Mouse (Mus musculus): ENCODE results near the gene Nudcd3.
A peak's percentile ranks its signal among the peaks of the same experiment; 100 is the strongest.

The Nudcd3 gene

DNA sequence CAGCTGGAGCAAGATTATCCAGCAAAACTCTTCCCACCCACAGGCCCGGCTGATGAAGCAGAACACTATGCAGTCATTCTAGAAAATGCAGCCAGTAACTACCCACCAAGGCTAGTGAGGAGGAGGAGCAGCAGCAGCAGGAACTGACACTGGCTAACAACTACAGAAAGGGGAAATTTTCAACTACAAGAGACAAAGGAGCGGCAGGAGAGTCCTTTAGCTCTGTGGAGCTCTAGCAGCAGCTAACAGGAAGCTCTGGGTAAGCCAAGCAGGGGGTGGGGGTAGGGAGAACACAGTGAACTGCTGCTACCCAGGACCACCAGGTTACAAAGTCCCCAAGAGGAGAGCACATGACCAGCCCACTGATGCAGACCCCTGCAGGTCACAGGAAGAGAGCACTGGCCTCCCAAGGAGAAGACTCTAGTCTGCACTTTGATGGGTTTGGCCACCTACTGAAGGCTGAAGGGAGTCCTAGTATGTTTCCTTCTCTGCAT, 21.5 kb downstream of the Nudcd3 start:
- peak in 1 of 2 experiments; percentile 20 for DNase-seq (ENCODE audit: low read depth in 2 of 2, low spot score in 2 of 2)

DNA sequence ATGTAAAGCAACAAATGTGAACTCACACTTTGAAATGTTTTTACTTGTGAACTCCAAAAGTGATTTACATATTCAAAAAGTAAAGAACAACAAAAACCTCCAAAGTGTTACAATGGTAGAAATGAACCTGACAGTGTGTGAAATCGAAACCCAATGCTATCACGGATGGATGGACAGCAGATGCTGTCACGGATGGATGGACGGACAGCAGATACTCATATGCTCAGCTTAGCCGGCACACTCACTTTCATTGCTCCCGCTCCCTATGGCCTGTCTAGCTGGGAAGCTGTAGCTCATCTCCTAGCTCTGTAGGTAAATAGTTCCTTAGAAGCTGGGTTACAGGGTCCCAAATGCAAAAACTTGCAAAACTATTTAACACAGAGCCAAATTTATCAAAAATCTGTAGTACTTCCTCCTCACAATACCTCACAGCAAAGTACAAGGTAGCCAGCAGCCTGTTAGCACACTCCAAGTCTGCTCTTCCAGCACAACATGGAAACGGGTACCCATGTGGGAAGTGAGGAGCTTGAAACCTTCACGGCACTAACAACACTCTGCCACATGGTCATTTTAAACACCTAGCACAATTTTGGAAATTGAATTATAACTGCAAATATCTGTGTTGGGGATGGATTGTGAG, 22.3 kb downstream of the Nudcd3 start:
- no peak for DNase-seq (ENCODE audit: low read depth in 2 of 2, low spot score in 2 of 2)

DNA sequence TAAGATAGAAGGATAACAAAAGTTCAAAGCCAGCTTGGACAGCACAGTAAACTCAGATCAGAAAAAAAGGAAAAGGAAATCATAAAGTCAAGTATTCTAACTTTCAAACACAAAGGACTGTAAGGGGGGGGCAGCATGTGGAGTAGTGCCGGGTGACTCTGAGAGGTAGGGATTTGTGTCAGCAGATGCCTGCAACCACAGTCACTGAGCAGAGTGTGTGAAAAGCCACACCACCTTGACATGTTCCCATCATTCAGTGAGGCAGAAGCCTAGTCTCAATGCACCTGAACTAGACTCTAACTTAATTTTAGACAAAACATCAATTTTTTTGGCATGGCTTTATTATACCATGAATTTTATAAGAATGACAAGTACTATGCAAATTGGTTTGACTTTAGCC, 24.7 kb downstream of the Nudcd3 start:
- DNase-seq (ENCODE audit: low read depth in 2 of 2, low spot score in 2 of 2), result no peak

DNA sequence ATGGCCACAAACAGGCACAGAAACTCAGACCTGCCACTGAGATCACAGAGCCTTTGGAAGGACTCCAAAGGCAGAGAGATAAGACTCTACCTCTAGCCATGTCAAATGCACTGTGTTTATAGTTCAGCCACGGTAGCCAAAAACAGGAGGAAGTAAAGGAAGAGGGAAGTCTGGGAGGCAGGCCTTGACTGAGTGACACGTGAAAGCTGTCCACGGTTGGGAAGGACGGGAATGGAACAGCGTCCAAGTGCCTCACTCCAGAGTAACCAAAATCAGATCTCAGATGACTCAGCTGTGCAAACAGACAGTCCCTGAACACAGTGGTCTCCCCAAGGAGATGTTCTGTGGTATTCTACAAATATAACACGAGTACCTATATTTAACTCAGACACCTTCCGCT, 25.5 kb downstream of the Nudcd3 start:
- DNase-seq (ENCODE audit: low read depth in 2 of 2, low spot score in 2 of 2), result no peak

DNA sequence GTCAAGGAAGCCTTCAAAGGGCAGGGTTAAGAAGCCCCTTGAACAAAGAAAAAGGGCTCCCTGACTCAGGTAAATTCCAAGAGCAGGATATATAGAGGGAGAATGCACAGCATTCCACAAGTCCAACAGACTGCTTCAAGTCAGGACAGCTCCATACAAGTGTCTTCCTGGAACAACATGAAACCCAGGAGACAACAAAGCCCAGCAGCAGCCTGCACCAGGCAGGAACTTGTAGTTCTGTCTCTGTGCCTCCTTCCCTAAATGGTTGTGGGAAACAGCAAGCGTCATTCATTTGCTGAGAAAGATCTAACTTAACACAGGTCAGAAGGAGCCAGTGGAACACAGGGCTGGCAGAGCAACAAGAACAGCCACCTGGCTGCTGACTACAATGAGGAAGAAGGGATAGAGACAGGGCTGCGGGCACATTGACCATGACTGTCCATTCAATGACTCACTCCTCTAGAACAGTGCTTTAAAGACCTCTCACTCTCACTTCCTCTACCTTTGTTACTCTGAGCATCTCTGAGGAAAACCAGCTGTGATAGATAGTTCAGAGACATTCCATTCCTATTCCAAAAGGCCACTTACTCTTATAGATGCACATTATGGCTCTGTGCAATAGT, 31.1 kb downstream of the Nudcd3 start:
- no peak for DNase-seq (ENCODE audit: low read depth in 2 of 2, low spot score in 2 of 2)

DNA sequence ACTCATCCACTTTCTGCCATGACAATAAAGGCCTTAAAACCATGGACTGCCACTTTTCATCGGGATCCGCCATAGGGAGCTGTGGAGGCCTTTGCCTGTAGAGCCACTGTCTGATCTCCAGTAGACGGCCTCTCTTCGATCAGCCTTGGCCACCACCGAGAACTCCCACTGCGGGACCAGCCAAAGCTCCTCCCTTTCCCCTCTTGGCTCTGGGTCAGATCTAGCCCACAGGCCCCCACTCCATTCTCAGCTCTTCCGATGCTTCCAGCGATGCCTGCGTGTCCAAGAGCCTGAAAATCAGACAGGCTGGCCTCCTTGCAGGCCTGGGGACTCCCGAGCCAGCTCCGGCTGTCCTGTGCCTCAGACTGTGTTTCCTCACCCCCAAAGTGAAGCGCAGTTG, 33.9 kb downstream of the Nudcd3 start:
- DNase-seq (ENCODE audit: low read depth in 2 of 2, low spot score in 2 of 2), result no peak

DNA sequence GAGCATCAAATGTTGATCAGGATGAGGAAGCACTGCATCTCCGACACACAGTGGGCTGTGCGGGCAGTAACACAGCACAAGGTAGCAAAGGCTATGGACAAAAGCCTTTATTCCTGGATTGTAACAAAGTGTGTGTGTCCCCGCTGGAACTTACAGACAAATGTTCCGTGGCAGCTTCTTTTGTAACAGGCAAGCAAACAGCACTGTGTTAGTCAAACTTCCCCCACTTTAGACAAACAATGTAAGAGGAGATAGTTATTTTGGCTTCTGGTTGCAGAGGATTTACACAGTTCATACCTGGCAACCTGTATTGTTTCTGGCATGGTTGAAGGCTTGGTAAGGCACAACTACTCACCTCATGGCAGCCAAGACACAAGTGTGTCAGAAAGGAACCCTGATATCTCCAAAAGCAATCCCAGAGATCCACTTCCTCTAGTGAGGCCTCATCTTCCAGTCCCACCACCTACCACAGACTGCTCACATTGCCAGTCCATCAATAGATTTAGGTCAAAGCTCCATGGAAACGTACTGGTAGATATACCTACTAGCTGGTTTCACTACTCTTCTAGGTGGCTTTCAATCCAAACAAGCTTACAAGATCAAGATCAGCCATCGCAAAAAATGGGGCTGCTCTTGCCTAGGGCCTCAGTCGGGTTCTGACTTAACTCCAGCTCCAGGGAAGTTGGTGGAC, 34.7 kb downstream of the Nudcd3 start:
- no peak for DNase-seq (ENCODE audit: low read depth in 2 of 2, low spot score in 2 of 2)

DNA sequence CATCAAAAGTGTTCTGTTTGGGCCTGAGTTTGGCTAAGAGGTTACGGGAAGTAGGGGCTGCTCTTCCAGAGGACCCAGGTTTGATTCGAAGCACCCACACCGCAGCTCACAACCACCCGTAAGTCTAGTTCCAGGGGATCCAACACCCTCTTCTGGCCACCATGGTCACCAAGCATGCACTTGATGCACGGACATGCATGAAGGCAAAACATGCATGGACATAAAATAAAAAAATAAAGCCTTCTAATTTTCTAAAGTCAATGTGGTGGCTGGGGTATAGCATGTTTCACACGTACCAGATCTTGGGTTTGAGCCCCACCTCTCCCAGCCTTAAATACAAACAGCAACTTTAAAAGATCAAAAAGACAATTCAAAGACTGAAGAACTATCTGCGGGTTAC, 35.4 kb downstream of the Nudcd3 start:
- no peak for DNase-seq (ENCODE audit: low read depth in 2 of 2, low spot score in 2 of 2)

DNA sequence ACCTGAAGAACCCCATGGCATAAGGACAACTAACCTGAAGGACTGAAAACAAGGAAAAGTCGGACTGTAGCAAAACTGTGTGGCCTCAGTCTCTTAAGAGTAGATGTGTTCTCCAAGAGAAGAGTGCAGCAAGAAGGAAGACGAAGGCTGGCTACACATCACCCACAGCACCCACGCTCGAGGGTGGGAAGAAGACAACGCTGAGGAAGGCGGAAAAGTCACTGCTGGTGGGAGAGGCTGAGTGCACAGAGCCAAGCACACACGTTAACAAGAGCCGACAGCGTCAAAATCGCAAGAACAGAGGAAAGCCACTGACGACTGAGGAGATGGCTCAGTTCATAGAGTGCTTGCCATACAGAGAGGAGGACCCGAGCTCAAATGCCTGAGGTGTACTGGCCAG, 36.5 kb downstream of the Nudcd3 start:
- DNase-seq (ENCODE audit: low read depth in 2 of 2, low spot score in 2 of 2), result no peak

DNA sequence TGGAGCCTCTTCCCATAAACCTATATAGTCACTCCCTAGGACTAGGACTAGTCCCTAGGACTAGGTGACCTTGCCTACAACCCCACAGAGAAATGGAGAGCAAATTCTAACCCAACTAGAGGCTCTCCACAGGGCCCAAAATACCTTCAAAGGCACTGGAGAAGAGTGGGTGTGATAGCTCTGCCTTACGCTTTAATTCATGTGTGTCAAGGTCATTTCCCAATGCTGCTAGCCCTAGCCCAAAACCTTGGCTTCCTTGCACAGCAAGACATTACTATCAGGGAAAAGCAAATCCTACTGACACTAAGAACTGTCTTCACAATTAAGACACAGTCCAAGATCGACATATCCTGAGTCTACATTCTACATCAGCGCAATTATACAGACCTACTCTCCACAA, 37.2 kb downstream of the Nudcd3 start:
- DNase-seq (ENCODE audit: low read depth in 2 of 2, low spot score in 2 of 2), result no peak

DNA sequence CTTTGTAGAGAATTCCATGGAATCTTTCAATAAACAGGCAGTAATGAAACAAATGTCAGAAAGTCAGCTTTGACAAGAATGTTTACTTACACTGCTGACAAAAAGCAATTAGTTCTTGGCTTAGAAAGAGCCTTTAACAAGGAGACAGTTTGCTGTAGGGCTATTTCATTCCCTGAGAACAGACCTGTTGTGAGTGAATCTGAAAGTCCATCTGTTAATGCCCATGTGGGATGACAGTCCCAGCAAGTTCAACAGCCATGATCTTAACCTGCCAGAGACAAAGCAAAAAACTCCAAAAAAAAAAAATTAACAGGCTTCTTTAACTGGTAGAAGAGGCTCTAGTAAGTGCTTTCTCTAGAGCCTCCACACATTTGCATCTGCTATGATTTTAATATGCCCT, 38.7 kb downstream of the Nudcd3 start:
- DNase-seq (ENCODE audit: low read depth in 2 of 2, low spot score in 2 of 2), result no peak

DNA sequence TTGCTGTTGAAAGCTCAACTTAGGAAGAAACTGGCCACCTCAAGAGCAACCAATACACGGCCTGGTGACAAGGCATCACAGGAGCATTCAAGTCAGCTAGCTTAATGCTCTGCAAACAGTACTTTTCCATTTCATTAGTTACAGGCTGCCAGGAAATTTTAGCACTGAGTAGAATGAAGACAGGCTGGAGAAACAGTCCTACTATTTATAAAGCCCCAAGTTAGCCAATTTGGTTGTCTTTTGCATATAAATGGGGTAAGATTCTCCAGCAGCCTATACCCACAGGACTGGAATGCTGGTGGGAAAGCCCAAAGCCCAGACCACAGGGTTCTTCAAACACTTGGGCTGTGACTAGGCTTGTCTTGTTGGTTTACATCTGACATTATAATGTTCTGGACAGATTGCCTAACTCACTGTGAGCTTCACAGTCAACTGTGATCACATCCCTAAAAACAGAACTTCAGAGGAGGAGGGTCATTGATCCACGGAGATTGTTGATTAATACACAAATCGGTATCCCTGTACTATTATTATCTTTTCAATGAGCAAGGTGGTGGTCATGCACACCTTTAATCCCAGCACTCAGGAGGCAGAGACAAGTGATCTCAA, 39.4 kb downstream of the Nudcd3 start:
- no peak for DNase-seq (ENCODE audit: low read depth in 2 of 2, low spot score in 2 of 2)

DNA sequence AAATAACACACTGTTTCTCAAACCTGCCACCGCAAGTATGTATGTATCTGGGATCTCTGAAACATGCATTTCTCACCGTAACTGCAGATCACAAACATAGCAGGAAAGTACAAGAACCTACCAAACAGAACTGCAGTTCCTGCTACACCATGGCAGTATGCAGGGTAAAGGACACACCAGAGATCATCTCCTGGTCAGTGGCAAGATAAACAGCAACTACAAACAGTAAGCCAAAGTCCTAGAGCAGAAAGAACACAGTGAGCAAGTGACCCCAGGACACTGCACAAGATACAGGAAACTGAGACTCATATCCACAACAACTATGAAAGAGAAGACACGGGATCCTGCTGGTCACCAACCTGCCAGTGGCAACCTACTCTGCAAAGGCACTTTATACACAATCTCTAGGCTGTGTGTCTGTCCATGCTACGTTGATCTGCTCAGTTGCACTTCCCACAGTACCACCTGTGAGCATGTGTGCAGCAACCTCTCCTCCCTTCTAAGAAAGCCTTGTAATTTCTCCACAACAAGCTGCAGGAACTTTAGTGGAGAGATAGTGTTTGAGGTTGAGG, 40.4 kb downstream of the Nudcd3 start:
- no peak for DNase-seq (ENCODE audit: low read depth in 2 of 2, low spot score in 2 of 2)

DNA sequence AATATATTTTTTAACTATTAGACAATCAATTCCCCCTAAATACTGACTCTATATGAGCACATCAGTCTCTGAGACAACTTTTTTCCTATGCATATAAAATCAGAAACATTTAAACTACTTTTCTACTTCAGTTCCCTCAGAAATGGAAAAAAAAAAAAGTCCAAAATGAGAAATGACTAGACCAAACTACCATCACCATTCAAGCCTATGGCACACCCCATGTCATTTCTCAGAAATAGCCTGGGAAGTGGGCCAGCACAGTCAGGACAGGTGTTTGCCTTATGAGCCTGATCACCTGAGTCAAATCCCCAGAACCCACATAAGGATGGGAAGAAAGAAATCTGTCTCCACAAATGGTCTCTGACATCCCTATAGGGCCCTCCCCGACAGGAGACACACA, 41.7 kb downstream of the Nudcd3 start:
- no peak for DNase-seq (ENCODE audit: low read depth in 2 of 2, low spot score in 2 of 2)

DNA sequence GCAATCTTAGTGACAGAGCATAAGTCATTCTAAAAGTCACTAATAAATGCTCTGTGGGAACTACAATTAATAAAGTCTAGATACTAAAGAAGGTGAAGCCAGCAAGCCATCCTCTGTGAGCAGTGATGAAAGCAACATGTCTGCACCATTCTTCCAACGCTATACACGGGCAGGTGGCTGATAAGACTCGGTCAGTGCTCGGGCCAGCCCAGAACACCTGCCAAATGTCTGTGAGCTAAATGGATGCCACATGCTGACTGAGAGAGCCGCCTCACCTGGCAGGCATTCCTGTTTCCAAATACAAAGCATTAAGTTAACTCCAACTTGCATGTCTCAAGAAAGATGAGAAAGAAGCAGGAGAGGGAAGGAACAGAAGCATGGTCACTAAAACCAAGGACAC, 43.1 kb downstream of the Nudcd3 start:
- no peak for DNase-seq (ENCODE audit: low read depth in 2 of 2, low spot score in 2 of 2)

DNA sequence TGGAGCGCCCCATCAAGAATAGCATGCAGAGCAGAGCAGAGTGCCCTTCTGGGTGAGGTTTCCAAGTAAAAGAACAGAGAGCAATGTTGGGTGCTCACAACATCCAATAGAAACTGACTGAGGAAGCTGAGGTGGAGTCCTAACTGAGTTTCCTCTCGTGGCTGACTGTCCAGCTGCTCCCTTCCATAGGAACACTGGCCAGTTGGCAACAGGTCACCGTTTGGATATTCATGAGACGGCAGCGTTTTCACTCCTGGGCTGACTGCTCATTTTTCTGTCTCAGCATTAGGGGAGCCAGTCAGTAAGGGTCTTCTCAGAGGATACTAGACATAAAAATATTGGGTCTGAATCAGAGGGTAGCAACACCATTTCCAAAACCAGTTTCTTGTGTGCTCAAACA, 43.6 kb downstream of the Nudcd3 start:
- DNase-seq (ENCODE audit: low read depth in 2 of 2, low spot score in 2 of 2), result no peak

DNA sequence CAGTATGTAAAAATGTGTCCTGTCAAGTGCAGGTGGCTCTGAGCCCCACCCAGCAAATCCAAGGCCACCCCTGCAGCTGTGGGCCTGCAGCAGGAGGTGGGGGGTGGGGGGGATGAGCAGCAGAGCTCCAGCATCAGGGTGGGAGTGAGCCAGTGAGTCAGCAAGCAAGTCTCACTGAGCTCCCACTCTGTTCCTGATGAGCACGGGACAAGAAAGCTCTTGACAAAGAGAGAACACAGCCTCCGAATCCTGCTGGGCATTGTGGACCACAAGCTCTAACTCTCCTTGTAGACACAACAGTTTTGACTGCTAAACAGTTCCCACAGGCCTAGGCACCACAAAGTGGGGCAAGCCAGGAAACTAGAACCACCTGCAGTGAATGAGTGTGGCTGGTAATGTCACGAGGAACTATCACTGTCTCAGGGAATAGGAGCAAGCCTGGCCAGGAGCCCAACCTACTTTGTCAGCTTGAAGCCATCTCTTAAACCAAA, 46.0 kb downstream of the Nudcd3 start:
- DNase-seq (ENCODE audit: low read depth in 2 of 2, low spot score in 2 of 2), result no peak

DNA sequence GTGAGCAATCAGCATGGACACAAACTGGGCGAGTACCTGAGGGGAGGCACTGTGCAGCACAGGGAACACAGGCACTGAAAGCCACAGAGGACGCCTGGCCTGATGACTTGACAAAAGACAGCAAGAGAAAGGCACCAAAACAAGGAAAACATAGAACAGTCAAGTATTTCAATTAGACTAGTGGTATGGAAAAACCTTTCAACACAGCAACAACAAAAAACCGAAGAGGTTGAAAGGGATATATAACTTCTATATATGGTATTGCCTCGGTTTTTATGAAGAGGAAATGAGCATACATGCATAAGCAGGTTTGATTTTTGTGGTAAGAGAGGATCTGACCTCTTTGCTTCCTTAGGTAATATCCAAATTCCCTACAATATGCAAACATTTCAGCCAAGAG, 47.4 kb downstream of the Nudcd3 start:
- DNase-seq (ENCODE audit: low read depth in 2 of 2, low spot score in 2 of 2), result peak in 1 of 2 experiments; percentile 5

DNA sequence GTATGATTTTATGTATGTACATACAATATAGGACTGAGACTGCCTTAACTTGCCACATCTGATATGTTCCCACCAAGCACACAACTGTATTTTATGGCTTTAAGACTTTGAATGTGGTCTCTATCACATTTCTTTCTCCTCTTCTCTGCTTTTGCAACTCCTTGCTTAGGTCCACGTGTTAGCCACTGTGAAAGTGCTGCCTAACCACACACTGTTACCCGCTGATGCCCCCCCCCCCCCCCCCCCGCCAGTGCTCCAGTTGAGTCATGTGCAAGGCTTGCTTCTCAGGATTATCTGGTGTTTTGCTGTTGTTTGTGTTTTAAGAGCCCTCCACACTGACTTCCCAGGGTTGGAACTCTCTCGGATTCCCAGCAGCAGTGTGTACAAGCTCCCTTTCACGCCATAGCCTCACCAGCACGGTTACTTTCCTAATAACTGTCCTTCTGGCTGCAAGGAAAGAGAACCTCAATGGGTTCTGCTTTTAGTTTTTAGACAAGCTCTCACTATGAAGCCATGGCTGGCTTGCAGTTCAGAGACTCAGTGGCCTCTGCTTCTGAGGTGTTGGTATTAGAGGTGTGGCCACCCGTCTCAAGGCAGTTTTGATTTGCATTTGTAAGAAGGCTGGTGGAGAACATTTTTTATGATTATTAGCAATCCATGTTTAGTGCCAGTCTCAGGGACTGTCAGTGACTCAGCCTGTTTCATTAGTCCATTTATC, 61.8 kb downstream of the Nudcd3 start:
- no peak for DNase-seq (ENCODE audit: low read depth in 2 of 2, low spot score in 2 of 2)

DNA sequence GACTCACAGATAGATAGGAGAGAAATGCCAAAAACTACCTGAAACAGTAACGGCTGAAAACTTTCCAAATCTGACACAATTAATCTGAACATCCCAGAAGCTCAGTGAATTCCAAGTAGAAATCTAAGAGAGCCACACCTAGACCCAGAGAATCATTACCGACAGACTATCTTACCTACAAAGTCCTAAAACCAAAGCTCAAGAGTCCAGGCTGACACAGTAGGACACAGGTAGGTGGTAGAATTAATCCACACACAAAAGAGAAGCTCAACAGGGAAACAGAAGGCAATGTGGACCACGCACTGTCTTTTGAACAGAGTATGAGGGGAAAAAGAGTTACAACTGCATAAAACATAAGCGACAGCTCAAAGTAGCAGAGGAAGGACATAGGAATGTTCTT, 67.3 kb downstream of the Nudcd3 start:
- no peak for DNase-seq (ENCODE audit: low read depth in 2 of 2, low spot score in 2 of 2)

DNA sequence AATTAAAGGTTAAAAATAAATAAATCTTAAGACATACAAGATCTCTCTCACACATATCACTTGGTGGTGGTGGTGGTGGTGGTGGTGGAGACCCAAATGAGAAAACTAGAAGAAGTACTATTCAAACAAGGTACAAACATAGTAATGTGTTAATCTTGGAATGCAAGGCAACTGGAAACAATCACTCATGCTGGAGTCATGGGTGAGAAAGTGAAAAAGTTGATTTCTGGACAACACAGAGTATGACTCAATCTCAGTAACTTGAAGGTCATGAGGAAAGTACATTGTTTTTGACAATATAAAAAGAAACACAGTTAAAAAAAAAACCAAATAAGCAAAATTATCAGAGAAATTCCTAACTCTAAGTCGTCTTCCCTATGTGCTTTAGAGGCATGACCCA, 69.6 kb downstream of the Nudcd3 start:
- DNase-seq (ENCODE audit: low read depth in 2 of 2, low spot score in 2 of 2), result no peak
